Comparison of ENCODE assay signal across 9 mouse cellular contexts in genomic region chr2:156842711-156843110, GRCm38 (mm10). TPM values are rescaled to one million over a fixed set of nuclear protein-coding genes. Genes with fewer than 3 reads are reported as not detected.
DNase-seq lines count a peak whose midpoint lies in the region; ATAC-seq lines count a peak whose summit lies in the region.
"Had no signal": no experiment of that assay in that cellular context is flagged by ENCODE, and none has a peak within 500 bp of the region (broad histone marks: within the 10 kb centered on the region; RNA-seq: fewer than 3 reads in every experiment).

No protein-coding gene starts in this region.

- H3K4me1 ChIP-seq in heart, embryonic 10.5 days: peaks cover 62% of the 10 kb centered on the region
- peaks cover 69% of the 10 kb centered on the region for H3K4me1 ChIP-seq in hindbrain, embryonic 12.5 days
- H3K4me1 ChIP-seq in midbrain, embryonic 11.5 days (ENCODE audit: control insufficient read depth, insufficient read depth, low read length): peaks cover 35% of the 10 kb centered on the region

- peak overlapping the region; percentile 93 for H3K27ac ChIP-seq in heart, embryonic 10.5 days
- H3K27ac ChIP-seq in hindbrain, embryonic 12.5 days: peak overlapping the region; percentile 91
- no peak overlapping the region for H3K27ac ChIP-seq in midbrain, embryonic 11.5 days (ENCODE audit: low read depth, low read length)
- H3K27ac ChIP-seq: heart, adult 2 months had no signal

- no peak for DNase-seq in heart, embryonic 10.5 days (ENCODE audit: low spot score)
- no peak for DNase-seq in heart, adult 11 months
- DNase-seq in ZHBTc4 (ENCODE audit: low read depth, low spot score): peak; percentile 45
- DNase-seq in midbrain, embryonic 11.5 days (ENCODE audit: low spot score, missing footprints): no peak
- DNase-seq in cerebellum, postnatal 4 days (ENCODE audit: low spot score in 2 of 2): no peak
- DNase-seq in cerebellum, adult 8-10 months: no peak
- DNase-seq in right cerebral cortex, postnatal 4 days: no peak

- peaks cover 40% of the 10 kb centered on the region for H3K36me3 ChIP-seq in heart, embryonic 10.5 days
- H3K36me3 ChIP-seq in hindbrain, embryonic 12.5 days: peaks cover 15% of the 10 kb centered on the region; the same call in 1 of the 2 replicates
- peaks cover 8% of the 10 kb centered on the region; the same call in 1 of the 2 replicates for H3K36me3 ChIP-seq in midbrain, embryonic 11.5 days (ENCODE audit: control insufficient read depth, insufficient read depth, low read length)

- no peaks in the 10 kb centered on the region for H3K9me3 ChIP-seq in heart, embryonic 10.5 days
- H3K9me3 ChIP-seq in hindbrain, embryonic 12.5 days (replicated peaks): no peaks in the 10 kb centered on the region
- no peaks in the 10 kb centered on the region for H3K9me3 ChIP-seq in midbrain, embryonic 11.5 days (ENCODE audit: control insufficient read depth, low read length)

- peak overlapping the region; percentile 78 for H3K4me3 ChIP-seq in heart, embryonic 10.5 days
- peak overlapping the region; percentile 75 for H3K4me3 ChIP-seq in hindbrain, embryonic 12.5 days
- H3K4me3 ChIP-seq in midbrain, embryonic 11.5 days (ENCODE audit: low read depth, low read length): peak overlapping the region; percentile 86
- H3K4me3 ChIP-seq: heart, adult 2 months had no signal

- H3K9ac ChIP-seq in hindbrain, embryonic 12.5 days: peak overlapping the region; percentile 84
- peak overlapping the region; percentile 95 for H3K9ac ChIP-seq in midbrain, embryonic 11.5 days (ENCODE audit: low read length)

- ATAC-seq in hindbrain, embryonic 12.5 days (ENCODE audit: low FRiP score): no peak
- no peak for ATAC-seq in midbrain, embryonic 11.5 days (ENCODE audit: low FRiP score)

- peak overlapping the region; percentile 87 for H3K4me2 ChIP-seq in hindbrain, embryonic 12.5 days (replicated peaks)
- peak overlapping the region; percentile 64 for H3K4me2 ChIP-seq in midbrain, embryonic 11.5 days

- WGBS in heart, embryonic 10.5 days: 10% methylated on average over 11 of the region's 11 CpGs
- WGBS in hindbrain, embryonic 12.5 days: 14% methylated on average over 11 of the region's 11 CpGs
- 16% methylated on average over 11 of the region's 11 CpGs for WGBS in midbrain, embryonic 11.5 days

- H3K27me3 ChIP-seq in heart, embryonic 10.5 days (ENCODE audit: insufficient read depth, poor library complexity, severe bottlenecking): no peaks in the 10 kb centered on the region
- H3K27me3 ChIP-seq in hindbrain, embryonic 12.5 days: no peaks in the 10 kb centered on the region; the same call in 1 of the 2 replicates
- H3K27me3 ChIP-seq in midbrain, embryonic 11.5 days (ENCODE audit: control insufficient read depth, insufficient read depth, low read length): no peaks in the 10 kb centered on the region

RNA-seq across cellular contexts. Expression of gene Tgif2, which starts 2.9 kb away (rescaled TPM):
- 48.4 and 62.3 TPM in 2 replicates for polyA plus RNA-seq in heart, embryonic 10.5 days (2016; fragmentation: Nextera tagmentation; extraction: Ambion mirVana)
- polyA plus RNA-seq in hindbrain, embryonic 12.5 days (2016; fragmentation: Nextera tagmentation; extraction: Ambion mirVana): 60.1 and 64.4 TPM in 2 replicates
- polyA plus RNA-seq in midbrain, embryonic 11.5 days (2014; fragmentation: Nextera tagmentation; extraction: Ambion mirVana): 81.2 and 88.6 TPM in 2 replicates

RNA-seq across cellular contexts. Expression of gene 4930518I15Rik, which starts 15.0 kb away (rescaled TPM):
- polyA plus RNA-seq in heart, embryonic 10.5 days (2016; fragmentation: Nextera tagmentation; extraction: Ambion mirVana): 4.7 and 6.3 TPM in 2 replicates
- 10.0 and 10.7 TPM in 2 replicates for polyA plus RNA-seq in hindbrain, embryonic 12.5 days (2016; fragmentation: Nextera tagmentation; extraction: Ambion mirVana)
- 4.7 TPM in 2 replicates for polyA plus RNA-seq in midbrain, embryonic 11.5 days (2014; fragmentation: Nextera tagmentation; extraction: Ambion mirVana)

RNA-seq across cellular contexts. Expression of gene Rab5if, which starts 20.2 kb away (rescaled TPM):
- polyA plus RNA-seq in heart, embryonic 10.5 days (2016; fragmentation: Nextera tagmentation; extraction: Ambion mirVana): 197 and 198 TPM in 2 replicates
- 170 and 175 TPM in 2 replicates for polyA plus RNA-seq in hindbrain, embryonic 12.5 days (2016; fragmentation: Nextera tagmentation; extraction: Ambion mirVana)
- 196 and 205 TPM in 2 replicates for polyA plus RNA-seq in midbrain, embryonic 11.5 days (2014; fragmentation: Nextera tagmentation; extraction: Ambion mirVana)

RNA-seq across cellular contexts. Expression of gene Sla2, which starts 44.3 kb away (rescaled TPM):
- polyA plus RNA-seq in heart, embryonic 10.5 days (2016; fragmentation: Nextera tagmentation; extraction: Ambion mirVana): 1.1 and 1.9 TPM in 2 replicates
- polyA plus RNA-seq in hindbrain, embryonic 12.5 days (2016; fragmentation: Nextera tagmentation; extraction: Ambion mirVana): 0.23 and 0.34 TPM in 2 replicates
- polyA plus RNA-seq in midbrain, embryonic 11.5 days (2014; fragmentation: Nextera tagmentation; extraction: Ambion mirVana): 0.36 and 0.56 TPM in 2 replicates
